Mouse (Mus musculus) MEL (cell line): Measurements from ENCODE around the gene Syt7. TPM values are rescaled to one million over a fixed set of nuclear protein-coding genes. Genes with fewer than 3 reads are reported as not detected.

Experiments used
- DNase-seq: peaks from one replicate; pipeline ENCODE4 v3.0.0; 2011; ENCODE audit warnings: low read depth, low spot score
- H3K27ac ChIP-seq: 2 replicates; pipeline ENCODE4 v1.5.1; 2012; ENCODE audit warnings: low read depth, mild to moderate bottlenecking, control low read depth, low read length, moderate library complexity; ENCODE audit not compliant: control insufficient read depth
- H3K27me3 ChIP-seq, 2 experiments: fragments of 150-350 bp in 1 of 2; sonication (generic) in 1 of 2; 2 replicates each; pipeline ENCODE4 v1.6.1; 2012; ENCODE audit warnings: low read length in 2 of 2, mild to moderate bottlenecking in 2 of 2, improper control_type of control experiment in 1 of 2, moderate library complexity in 1 of 2; ENCODE audit not compliant: insufficient read depth in 2 of 2, control insufficient read depth in 1 of 2
- H3K36me3 ChIP-seq, 2 experiments: 2 replicates each; pipeline ENCODE4 v1.6.1; 2012 to 2014; ENCODE audit warnings: low read length in 2 of 2, improper control_type of control experiment in 1 of 2, inconsistent platforms in 1 of 2, mild to moderate bottlenecking in 1 of 2; ENCODE audit not compliant: insufficient read depth in 2 of 2, control insufficient read depth in 1 of 2
- H3K4me1 ChIP-seq, 2 experiments: fragments of 150-350 bp in 1 of 2; sonication (generic) in 1 of 2; 2 replicates each; pipeline ENCODE4 v1.6.1; 2012; ENCODE audit warnings: low read length in 2 of 2, improper control_type of control experiment in 1 of 2, mild to moderate bottlenecking in 1 of 2; ENCODE audit not compliant: insufficient read depth in 2 of 2, control insufficient read depth in 1 of 2
- H3K4me3 ChIP-seq, 2 experiments: fragments of 150-350 bp in 1 of 2; sonication (generic) in 1 of 2; 2 replicates each; pipeline ENCODE4 v1.5.1; 2012; ENCODE audit warnings: low read depth in 2 of 2, low read length in 2 of 2, mild to moderate bottlenecking in 2 of 2, moderate library complexity in 2 of 2, control low read depth in 1 of 2, improper control_type of control experiment in 1 of 2; ENCODE audit not compliant: control insufficient read depth in 1 of 2, insufficient read depth in 1 of 2
- H3K79me2 ChIP-seq: 2 replicates; pipeline ENCODE4 v1.6.1; 2012; ENCODE audit warnings: mild to moderate bottlenecking, low read length, moderate library complexity; ENCODE audit not compliant: control insufficient read depth, poor library complexity, insufficient read depth
- H3K9ac ChIP-seq: 2 replicates; pipeline ENCODE4 v1.6.1; 2012; ENCODE audit warnings: low read depth, mild to moderate bottlenecking, control low read depth, low read length, moderate library complexity; ENCODE audit not compliant: control insufficient read depth, poor library complexity, severe bottlenecking
- H3K9me3 ChIP-seq: fragments of 150-350 bp; sonication (generic); replicated peaks from 2 replicates; pipeline ENCODE4 v1.6.1; 2012; ENCODE audit warnings: mild to moderate bottlenecking, low read length, improper control_type of control experiment, moderate library complexity; ENCODE audit not compliant: insufficient read depth
- CTCF ChIP-seq, 3 experiments: IDR thresholded peaks in 2 of 3; conservative IDR thresholded peaks in 1 of 3; 2 replicates each; pipeline ENCODE4 v1.5.1; 2011 to 2012; ENCODE audit warnings: low read length in 3 of 3, low read depth in 2 of 3, mild to moderate bottlenecking in 2 of 3, improper control_type of control experiment in 1 of 3, inconsistent platforms in 1 of 3, mixed read lengths in 1 of 3, moderate library complexity in 1 of 3; ENCODE audit not compliant: control insufficient read depth in 1 of 3, insufficient read depth in 1 of 3, poor library complexity in 1 of 3, severe bottlenecking in 1 of 3
- GABPA ChIP-seq: IDR thresholded peaks from 2 replicates; pipeline ENCODE4 v1.6.1; 2012; ENCODE audit warnings: low read depth, mild to moderate bottlenecking, inconsistent platforms, low read length, improper control_type of control experiment, moderate library complexity
- JUND ChIP-seq: IDR thresholded peaks from 2 replicates; pipeline ENCODE4 v1.6.1; 2011; ENCODE audit warnings: low read depth, mild to moderate bottlenecking, improper control_type of control experiment, low read length
- MAFK ChIP-seq: IDR thresholded peaks from 2 replicates; pipeline ENCODE4 v1.6.1; 2011; ENCODE audit warnings: low read depth, mild to moderate bottlenecking, low read length, improper control_type of control experiment, borderline replicate concordance
- MAZ ChIP-seq: IDR thresholded peaks from 2 replicates; pipeline ENCODE4 v1.6.1; 2012; ENCODE audit warnings: low read depth, mild to moderate bottlenecking, inconsistent platforms, low read length, improper control_type of control experiment
- MEF2A ChIP-seq: IDR thresholded peaks from 2 replicates; pipeline ENCODE4 v1.6.1; 2014; ENCODE audit warnings: low read depth, mild to moderate bottlenecking, inconsistent platforms, low read length, improper control_type of control experiment; ENCODE audit not compliant: poor library complexity, insufficient replicate concordance, severe bottlenecking; ENCODE audit errors: extremely low read depth
- MXI1 ChIP-seq: IDR thresholded peaks from 2 replicates; pipeline ENCODE4 v1.6.1; 2011; ENCODE audit warnings: mild to moderate bottlenecking, low read depth, low read length, improper control_type of control experiment
- NELFE ChIP-seq: IDR thresholded peaks from 2 replicates; pipeline ENCODE4 v1.6.1; 2011; ENCODE audit warnings: low read depth, low read length, improper control_type of control experiment
- NRF1 ChIP-seq: IDR thresholded peaks from 2 replicates; pipeline ENCODE4 v1.6.1; 2014; ENCODE audit warnings: low read depth, mild to moderate bottlenecking, inconsistent platforms, low read length, improper control_type of control experiment, moderate library complexity; ENCODE audit not compliant: poor library complexity, insufficient read depth, severe bottlenecking
- POLR2AphosphoS2 ChIP-seq: IDR thresholded peaks from 2 replicates; pipeline ENCODE4 v1.6.1; 2011; ENCODE audit warnings: low read length, improper control_type of control experiment
- POLR2AphosphoS5 ChIP-seq: IDR thresholded peaks from 2 replicates; pipeline ENCODE4 v1.6.1; 2012; ENCODE audit warnings: low read depth, borderline replicate concordance, mild to moderate bottlenecking, inconsistent platforms, low read length, moderate library complexity, mixed read lengths
- RAD21 ChIP-seq: IDR thresholded peaks from 2 replicates; pipeline ENCODE4 v1.6.1; 2011; ENCODE audit warnings: mild to moderate bottlenecking, low read depth, low read length, improper control_type of control experiment
- SMC3 ChIP-seq: IDR thresholded peaks from 2 replicates; pipeline ENCODE4 v1.6.1; 2011; ENCODE audit warnings: low read depth, low read length, improper control_type of control experiment
- TCF12 ChIP-seq: IDR thresholded peaks from 2 replicates; pipeline ENCODE4 v1.6.1; 2014; ENCODE audit warnings: low read depth, mild to moderate bottlenecking, inconsistent platforms, low read length, improper control_type of control experiment, moderate library complexity
- USF1 ChIP-seq: IDR thresholded peaks from 2 replicates; pipeline ENCODE4 v1.6.1; 2014; ENCODE audit warnings: low read depth, mild to moderate bottlenecking, inconsistent platforms, low read length, improper control_type of control experiment, moderate library complexity
- ZC3H11A ChIP-seq: IDR thresholded peaks from 2 replicates; pipeline ENCODE4 v1.6.1; 2012; ENCODE audit warnings: low read depth, mild to moderate bottlenecking, inconsistent platforms, low read length, improper control_type of control experiment
- polyA plus RNA-seq, 2 experiments: library from polyadenylated mRNA; stranded (reverse) in 1 of 2; unstranded in 1 of 2; fragments of >175 nt in 1 of 2; fragments of >200 nt in 1 of 2; gene quantifications; 2 replicates each; pipeline versions ENCODE4 v1.2.1 to v1.2.4; 2012; ENCODE audit warnings: low replicate concordance in 2 of 2, low read depth in 1 of 2; ENCODE audit not compliant: insufficient read length in 2 of 2, insufficient read depth in 1 of 2, missing spikeins in 1 of 2
- total RNA-seq: library from RNA; depleted of rRNA; stranded (reverse); fragments of 300-350 nt; gene quantifications from 2 replicates; pipeline ENCODE4 v1.2.3, GENCODE M21; 2012

Gene Syt7
- total and polyA plus RNA-seq, 3 experiments = not detected

GRCm38 (mm10) chr19:10433879-10434540 is 45.1 kb downstream of the Syt7 start:
- Histone ChIP-seq H3K79me2 (no peaks in the 10 kb centered on the region), H3K4me3 (no peak overlapping the region), H3K27ac (no peak overlapping the region), H3K36me3 (no peaks in the 10 kb centered on the region)
- no peak for DNase-seq
- no peak for TF ChIP-seq SMC3
- TF ChIP-seq, all 39 proteins: peak for 0
- H3K4me1 ChIP-seq = no peaks in the 10 kb centered on the region
- H3K27me3 ChIP-seq = peaks cover 0 to 2% of the 10 kb centered on the region in 2 experiments; a peak in 1 of 4 replicates
- H3K9ac ChIP-seq = no peak overlapping the region
- no peaks in the 10 kb centered on the region for H3K9me3 ChIP-seq

DNA sequence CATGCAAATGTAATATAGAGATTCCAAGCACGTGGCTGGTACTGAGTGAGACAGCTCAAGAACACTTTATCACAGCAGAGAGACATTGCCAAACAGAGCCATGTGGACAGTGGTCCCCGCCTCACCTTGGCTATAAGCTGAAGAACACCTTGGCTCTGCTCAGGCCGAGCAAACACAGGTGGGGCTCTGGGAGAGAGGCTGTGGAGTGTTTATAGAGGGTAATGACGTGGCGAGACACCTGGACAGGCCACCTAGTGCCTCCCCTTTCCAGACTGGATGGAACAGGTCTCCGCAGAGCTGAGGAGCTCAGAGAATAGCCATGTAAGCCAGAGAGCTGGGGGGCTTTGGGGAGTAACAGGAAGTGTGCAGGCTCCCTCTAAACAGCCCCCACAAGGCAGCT is 46.0 kb downstream of the Syt7 start:
- no peaks in the 10 kb centered on the region for H3K4me1 ChIP-seq
- TF ChIP-seq USF1 (no peak), JUND (no peak), MXI1 (no peak), NELFE (no peak), MAZ (no peak), MAFK (no peak), GABPA (no peak), TCF12 (no peak), MEF2A (no peak), NRF1 (no peak), ZC3H11A (no peak), POLR2AphosphoS2 (no peak), POLR2AphosphoS5 (no peak)
- TF ChIP-seq, all 39 proteins: peak for 0
- Histone ChIP-seq H3K27me3 (0 out of 4 replicates have a peak, but pooled peaks cover 0 to 2% of the 10 kb centered on the region in 2 experiments), H3K9ac (no peak overlapping the region), H3K9me3 (no peaks in the 10 kb centered on the region), H3K27ac (no peak overlapping the region), H3K36me3 (no peaks in the 10 kb centered on the region), H3K79me2 (no peaks in the 10 kb centered on the region), H3K4me3 (no peak overlapping the region)
- no peak for DNase-seq

DNA sequence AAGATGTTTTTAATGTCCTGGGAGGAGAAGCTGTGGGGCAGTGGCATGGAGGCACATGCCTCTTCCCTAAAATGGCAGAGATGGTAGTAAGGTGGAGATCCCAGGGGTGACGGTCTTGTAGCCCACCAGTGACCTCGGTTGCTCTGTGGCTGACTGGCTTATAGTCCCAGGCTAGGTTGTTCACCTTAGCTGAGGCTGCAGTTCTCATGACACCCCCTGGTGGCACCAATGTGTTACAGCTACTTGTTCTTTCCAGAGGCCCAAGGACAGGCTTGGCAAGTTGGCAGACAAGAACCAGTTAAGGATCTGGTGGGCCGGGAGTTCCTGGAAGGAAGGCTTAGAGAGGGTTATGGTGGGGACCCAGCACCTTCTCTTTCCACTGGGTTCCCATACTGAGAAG is 47.0 kb downstream of the Syt7 start:
- H3K27me3 ChIP-seq = 0 out of 4 replicates have a peak, but pooled peaks cover 0 to 2% of the 10 kb centered on the region in 2 experiments
- TF ChIP-seq CTCF (IDR thresholded peaks at IDR 0.05 in 2 of 3, conservative IDR thresholded peaks at IDR 0.05 in 1 of 3; ENCODE audit: control insufficient read depth in 1 of 3, insufficient read depth in 1 of 3, low read depth in 2 of 3, low read length in 3 of 3, poor library complexity in 1 of 3, severe bottlenecking in 1 of 3) (peak; percentile 70 to 74 (median 74)), NELFE (no peak), SMC3 (peak; percentile 75), RAD21 (peak; percentile 37)
- TF ChIP-seq, all 39 proteins: peak for 3
- no peaks in the 10 kb centered on the region for H3K79me2 ChIP-seq
- H3K27ac ChIP-seq = no peak overlapping the region
- no peaks in the 10 kb centered on the region for H3K36me3 ChIP-seq
- H3K9me3 ChIP-seq = no peaks in the 10 kb centered on the region
- H3K9ac ChIP-seq = no peak overlapping the region
- no peak overlapping the region for H3K4me3 ChIP-seq
- no peaks in the 10 kb centered on the region for H3K4me1 ChIP-seq
- DNase-seq = peak; percentile 75
